Comparison of ENCODE assay signal across 7 mouse cellular contexts in the genomic region with DNA sequence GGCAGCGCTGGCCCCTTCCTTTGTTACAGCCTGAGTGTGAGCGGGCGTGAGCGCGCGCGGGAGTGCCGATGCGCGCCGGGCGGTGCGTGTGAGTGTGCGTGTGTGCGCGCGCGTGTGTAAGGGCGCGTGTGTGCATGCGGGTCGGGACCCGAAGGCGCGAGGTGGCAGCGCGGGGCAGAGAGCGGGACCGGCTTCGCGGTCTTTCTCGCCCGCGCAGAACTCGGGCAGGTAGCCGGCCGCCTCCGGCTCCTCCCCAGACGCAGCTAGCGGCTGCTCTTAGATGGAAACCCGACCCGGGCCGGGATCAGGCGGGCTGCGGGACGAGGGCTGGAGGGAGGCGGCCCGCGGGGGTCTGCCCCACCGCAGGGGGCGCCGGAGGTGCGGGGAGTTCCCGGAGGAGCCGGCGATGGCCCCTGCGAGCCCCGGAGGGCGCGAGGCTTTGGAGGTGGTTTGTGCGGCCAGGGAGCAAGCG. TPM values are rescaled to one million over a fixed set of nuclear protein-coding genes. Genes with fewer than 3 reads are reported as not detected.
DNase-seq lines count a peak whose midpoint lies in the region; ATAC-seq and TF ChIP-seq lines count a peak whose summit lies in the region.

No protein-coding gene starts in this region.

- DNase-seq in layer of hippocampus, adult 2 months (ENCODE audit: low spot score in 2 of 2) = no peak
- DNase-seq in layer of hippocampus, postnatal 36 days = no peak
- peak; percentile 58 for DNase-seq in embryo, embryonic 10.5 days (ENCODE audit: low spot score)
- DNase-seq in gastrocnemius, postnatal 14 days = no peak

- H3K4me3 ChIP-seq in layer of hippocampus, adult 2 months = peak overlapping the region; percentile 61
- peak overlapping the region; percentile 94 for H3K4me3 ChIP-seq in forebrain, embryonic 15.5 days
- peak overlapping the region; percentile 45 for H3K4me3 ChIP-seq in liver, embryonic 15.5 days (replicated peaks)

- WGBS in forebrain, embryonic 15.5 days = under 1% methylated on average over 62 of the region's 62 CpGs
- under 1% methylated on average over 61 of the region's 62 CpGs for WGBS in liver, embryonic 15.5 days (ENCODE audit: insufficient replicate concordance)

- peak overlapping the region; percentile 100 for H3K9ac ChIP-seq in forebrain, embryonic 15.5 days (replicated peaks)
- no peak overlapping the region for H3K9ac ChIP-seq in liver, embryonic 15.5 days

- peak overlapping the region; percentile 65 for H3K4me2 ChIP-seq in forebrain, embryonic 15.5 days (replicated peaks)
- peak overlapping the region; percentile 68 for H3K4me2 ChIP-seq in liver, embryonic 15.5 days

- no peak overlapping the region for H3K27ac ChIP-seq in layer of hippocampus, adult 2 months
- peak overlapping the region; percentile 99 for H3K27ac ChIP-seq in forebrain, embryonic 15.5 days (replicated peaks)
- H3K27ac ChIP-seq in liver, embryonic 15.5 days (replicated peaks) = no peak overlapping the region

- intact Hi-C loops in gastrocnemius, postnatal 14 days (cut with DNase I; ENCODE audit: low total_unique reads) = no loop called here

- H3K9me3 ChIP-seq in forebrain, embryonic 15.5 days = no peaks in the 10 kb centered on the region
- H3K9me3 ChIP-seq in liver, embryonic 15.5 days (replicated peaks) = no peaks in the 10 kb centered on the region

- TF ChIP-seq CTCF in layer of hippocampus, adult 2 months (conservative IDR thresholded peaks at IDR 0.05) = peak; percentile 25; the same call in 1 of the 2 replicates

- H3K27me3 ChIP-seq in forebrain, embryonic 15.5 days = no peaks in the 10 kb centered on the region
- H3K27me3 ChIP-seq in liver, embryonic 15.5 days = peaks cover 95% of the 10 kb centered on the region

- H3K36me3 ChIP-seq in forebrain, embryonic 15.5 days = no peaks in the 10 kb centered on the region
- H3K36me3 ChIP-seq in liver, embryonic 15.5 days (replicated peaks) = no peaks in the 10 kb centered on the region

- ATAC-seq in forebrain, embryonic 15.5 days (replicated peaks) = peak; percentile 47
- no peak for ATAC-seq in liver, embryonic 15.5 days (ENCODE audit: insufficient read depth)
- no peak for ATAC-seq in granulocyte monocyte progenitor cell, adult 5-6 weeks (replicated peaks; ENCODE audit: poor library complexity, severe bottlenecking)

- peaks cover 48% of the 10 kb centered on the region for H3K4me1 ChIP-seq in forebrain, embryonic 15.5 days
- peaks cover 9% of the 10 kb centered on the region for H3K4me1 ChIP-seq in liver, embryonic 15.5 days (replicated peaks)

RNA-seq across cellular contexts. Expression of a gene that starts 0.6 kb away (rescaled TPM):
- under 1 TPM; 0.64 to 0.88 TPM for total RNA-seq in layer of hippocampus, adult 2 months (2021)
- under 1 TPM in 1 of 2 experiments, not detected in 1; 0.58 TPM for total RNA-seq in layer of hippocampus, postnatal 36 days (2021)
- polyA plus RNA-seq in forebrain, embryonic 15.5 days (2015; fragmentation: Nextera tagmentation; extraction: Ambion mirVana) = 13.9 and 16.2 TPM in 2 replicates
- polyA plus RNA-seq in liver, embryonic 15.5 days (2015; fragmentation: Nextera tagmentation; extraction: Ambion mirVana) = not detected in 2 replicates
- total RNA-seq in granulocyte monocyte progenitor cell, adult 5-6 weeks (2014; fragmentation: Nextera tagmentation) = not detected in 2 replicates
- total RNA-seq in granulocyte monocyte progenitor cell, adult 5-6 weeks (2017) = not detected in 2 replicates
- not detected for total RNA-seq in gastrocnemius, postnatal 14 days (2021)

RNA-seq across cellular contexts. Expression of a gene that starts 0.6 kb away (rescaled TPM):
- under 1 TPM; 0.47 to 0.61 TPM for total RNA-seq in layer of hippocampus, adult 2 months (2021)
- total RNA-seq in layer of hippocampus, postnatal 36 days (2021) = under 1 TPM; 0.46 to 0.50 TPM
- 2.5 and 2.8 TPM in 2 replicates for polyA plus RNA-seq in forebrain, embryonic 15.5 days (2015; fragmentation: Nextera tagmentation; extraction: Ambion mirVana)
- not detected in 2 replicates for polyA plus RNA-seq in liver, embryonic 15.5 days (2015; fragmentation: Nextera tagmentation; extraction: Ambion mirVana)
- not detected in 2 replicates for total RNA-seq in granulocyte monocyte progenitor cell, adult 5-6 weeks (2014; fragmentation: Nextera tagmentation)
- total RNA-seq in granulocyte monocyte progenitor cell, adult 5-6 weeks (2017) = not detected in 2 replicates
- total RNA-seq in gastrocnemius, postnatal 14 days (2021) = not detected

RNA-seq across cellular contexts. Expression of a gene that starts 38.9 kb away (rescaled TPM):
- total RNA-seq in layer of hippocampus, adult 2 months (2021) = not detected
- total RNA-seq in layer of hippocampus, postnatal 36 days (2021) = not detected
- polyA plus RNA-seq in forebrain, embryonic 15.5 days (2015; fragmentation: Nextera tagmentation; extraction: Ambion mirVana) = 0.56 and 0.60 TPM in 2 replicates
- polyA plus RNA-seq in liver, embryonic 15.5 days (2015; fragmentation: Nextera tagmentation; extraction: Ambion mirVana) = not detected in 2 replicates
- total RNA-seq in granulocyte monocyte progenitor cell, adult 5-6 weeks (2014; fragmentation: Nextera tagmentation) = not detected in 2 replicates
- total RNA-seq in granulocyte monocyte progenitor cell, adult 5-6 weeks (2017) = not detected in 2 replicates
- total RNA-seq in gastrocnemius, postnatal 14 days (2021) = not detected

RNA-seq across cellular contexts. Expression of a gene that starts 51.2 kb away (rescaled TPM):
- total RNA-seq in layer of hippocampus, adult 2 months (2021) = 10 to 100 TPM; 21.7 to 23.7 TPM
- total RNA-seq in layer of hippocampus, postnatal 36 days (2021) = 10 to 100 TPM; 23.2 to 27.2 TPM
- 0.18 and 0.69 TPM in 2 replicates for polyA plus RNA-seq in forebrain, embryonic 15.5 days (2015; fragmentation: Nextera tagmentation; extraction: Ambion mirVana)
- polyA plus RNA-seq in liver, embryonic 15.5 days (2015; fragmentation: Nextera tagmentation; extraction: Ambion mirVana) = 1.3 TPM in 2 replicates
- 4.0 and 6.5 TPM in 2 replicates for total RNA-seq in granulocyte monocyte progenitor cell, adult 5-6 weeks (2014; fragmentation: Nextera tagmentation)
- 0.36 and 0.43 TPM in 2 replicates for total RNA-seq in granulocyte monocyte progenitor cell, adult 5-6 weeks (2017)
- 1 to 10 TPM in 1 of 2 experiments, under 1 TPM in 1; 0.92 to 1.6 TPM for total RNA-seq in gastrocnemius, postnatal 14 days (2021)
